Mouse (Mus musculus): Measurements from ENCODE around the gene Oard1.

The Oard1 gene

DNA sequence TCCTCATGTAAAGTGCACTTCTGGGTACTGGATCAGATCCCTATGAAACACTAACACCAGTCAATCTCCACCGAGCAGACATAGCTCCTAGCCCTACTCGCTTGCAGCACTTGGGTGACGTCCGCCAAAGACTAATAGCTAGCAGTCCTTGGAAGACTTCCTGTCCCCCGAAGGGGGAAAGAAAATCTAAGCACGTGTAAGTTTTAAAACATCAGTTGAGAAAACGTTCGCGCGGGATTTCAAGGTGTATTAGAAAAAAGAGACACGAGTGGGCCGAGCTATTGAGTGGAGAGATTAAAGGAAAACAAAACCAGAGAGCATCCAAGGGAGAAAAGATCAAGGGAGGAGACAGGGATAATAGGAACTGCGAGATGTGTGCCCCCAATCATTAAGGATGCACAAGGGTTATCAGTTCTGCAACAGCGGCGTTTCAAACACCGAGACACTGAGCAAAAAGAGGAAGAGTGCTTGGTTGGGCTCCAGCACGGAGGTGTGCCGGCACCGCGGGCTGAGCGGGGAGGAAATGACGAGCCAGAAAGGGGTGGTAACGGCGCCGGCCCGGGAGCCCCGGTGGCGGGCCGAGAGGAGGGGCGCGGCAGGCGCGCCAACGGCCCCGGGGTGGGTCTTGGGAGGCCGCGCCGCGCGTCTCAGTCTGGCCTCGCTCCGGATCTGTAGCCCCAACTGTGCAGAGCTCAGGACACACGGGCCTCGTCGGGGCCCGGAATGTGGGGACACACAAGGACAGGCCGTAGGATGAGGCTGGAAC lies 1.1 kb upstream of the Oard1 start:
- peak; percentile 83 to 88 for DNase-seq

DNA sequence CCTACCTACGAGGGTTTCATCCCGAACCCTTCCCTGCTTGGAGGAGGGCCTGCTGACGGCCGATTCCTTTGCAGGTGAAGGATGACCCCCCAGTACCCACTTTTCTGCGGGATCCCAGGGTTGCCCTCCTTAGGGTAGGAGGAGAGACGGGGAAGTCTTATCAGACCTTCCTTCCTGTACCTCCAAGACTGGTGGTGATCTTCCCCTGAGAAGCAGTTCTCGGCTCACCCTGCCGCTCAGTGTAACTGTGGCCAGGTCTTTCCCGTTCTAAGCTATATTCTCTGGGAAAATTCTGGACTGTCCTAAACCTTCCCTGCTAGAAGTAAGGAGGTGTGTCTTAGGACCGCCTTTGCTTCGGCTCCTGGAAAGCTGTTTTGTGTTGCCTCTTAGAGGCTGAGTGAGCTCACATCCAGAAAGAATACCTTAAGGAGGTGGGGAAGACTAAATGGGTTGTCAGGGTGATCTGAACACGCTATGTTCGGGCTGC lies 528 bp downstream of the Oard1 start:
- no peak for DNase-seq

DNA sequence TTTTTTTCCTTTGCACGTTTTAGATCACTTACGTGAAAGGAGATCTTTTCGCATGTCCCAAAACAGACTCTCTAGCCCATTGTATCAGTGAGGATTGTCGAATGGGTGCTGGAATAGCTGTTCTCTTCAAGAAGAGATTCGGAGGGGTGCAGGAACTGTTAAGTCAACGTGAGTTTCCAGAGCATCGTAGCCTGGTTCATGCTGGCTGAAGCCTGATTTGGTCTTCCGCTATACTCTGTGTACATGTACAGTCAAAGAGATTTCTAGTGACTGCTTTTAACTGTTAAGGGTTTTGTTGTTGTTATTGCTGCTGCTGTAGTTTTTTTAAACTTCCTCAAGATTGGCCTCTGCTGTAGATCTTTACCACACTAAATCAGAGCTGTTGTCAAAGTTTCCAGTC lies 1.4 kb downstream of the Oard1 start:
- no peak for DNase-seq

DNA sequence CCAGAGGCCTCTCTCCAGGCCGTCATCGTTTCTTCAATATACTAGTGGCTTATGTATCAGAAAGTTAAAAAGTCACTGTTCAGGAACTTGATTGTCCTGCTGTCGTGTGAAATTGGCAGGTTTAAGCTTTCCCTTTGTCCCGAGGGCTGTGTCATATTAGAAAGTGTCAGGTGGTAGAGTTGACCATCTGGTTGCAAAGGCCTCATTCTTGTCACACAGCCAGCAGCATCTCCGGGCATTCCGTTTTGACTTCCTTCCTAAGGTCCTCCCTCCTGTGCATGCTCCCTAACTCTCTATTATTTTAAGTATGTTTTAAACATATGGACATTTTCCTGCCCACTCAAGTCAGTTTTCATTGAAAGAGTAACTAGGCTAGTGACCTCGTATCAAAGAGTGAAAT lies 6.2 kb downstream of the Oard1 start:
- DNase-seq, result no peak

DNA sequence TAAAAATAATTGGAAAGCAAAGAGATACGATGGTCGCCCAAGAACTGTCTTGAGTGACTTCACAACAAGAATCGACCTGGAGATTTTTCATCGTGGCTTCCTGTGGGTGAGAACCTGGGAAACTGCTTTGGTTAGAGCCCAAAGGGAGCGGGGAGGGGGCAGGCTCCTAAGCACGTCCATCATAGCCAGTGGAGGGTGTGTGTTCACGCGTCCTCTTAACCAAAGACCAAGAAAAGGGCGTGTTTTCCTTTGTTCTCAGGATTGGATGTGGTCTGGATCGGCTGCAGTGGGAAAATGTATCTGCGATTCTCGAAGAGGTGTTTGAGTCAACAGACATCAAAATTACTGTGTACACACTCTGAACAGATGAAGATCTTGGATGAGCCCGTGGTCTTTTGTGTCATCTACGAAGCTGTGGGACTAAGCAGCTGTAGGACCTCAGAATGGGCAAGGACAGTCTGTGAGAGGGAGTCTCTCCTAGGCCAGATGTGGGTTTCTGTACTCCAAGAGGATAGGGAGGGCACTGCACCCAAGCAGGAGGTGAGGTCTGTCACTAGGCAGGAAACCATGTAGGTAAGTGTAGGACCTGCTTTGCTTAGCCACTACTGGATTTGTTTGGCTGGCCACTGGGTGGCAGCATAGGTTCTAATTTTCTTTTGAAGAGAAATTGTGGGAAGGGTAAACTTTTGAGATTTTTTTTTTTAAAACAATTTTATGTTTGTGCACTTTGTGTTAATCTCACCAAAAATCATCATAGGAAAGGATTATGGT lies 6.8 kb downstream of the Oard1 start:
- peak; percentile 73 to 80 for DNase-seq

DNA sequence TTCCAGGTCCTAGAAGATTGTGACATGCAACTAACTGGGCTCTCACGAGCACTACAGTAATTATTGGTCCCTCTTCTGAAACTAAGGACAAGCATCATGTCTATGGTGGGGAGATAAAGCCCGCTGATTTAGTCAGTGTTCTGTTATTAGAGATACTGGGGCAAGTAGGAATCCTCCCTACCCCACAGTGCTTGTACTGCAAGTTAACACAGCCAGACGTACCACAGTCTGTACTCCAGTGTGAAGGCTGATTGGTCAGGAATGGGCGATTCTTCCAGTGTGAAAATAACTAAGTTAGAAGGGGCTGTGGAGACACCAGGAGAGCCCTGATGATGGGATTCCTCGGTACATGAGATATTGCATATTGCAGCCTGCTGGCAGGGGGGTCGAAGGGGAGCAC lies 7.7 kb downstream of the Oard1 start:
- no peak for DNase-seq

DNA sequence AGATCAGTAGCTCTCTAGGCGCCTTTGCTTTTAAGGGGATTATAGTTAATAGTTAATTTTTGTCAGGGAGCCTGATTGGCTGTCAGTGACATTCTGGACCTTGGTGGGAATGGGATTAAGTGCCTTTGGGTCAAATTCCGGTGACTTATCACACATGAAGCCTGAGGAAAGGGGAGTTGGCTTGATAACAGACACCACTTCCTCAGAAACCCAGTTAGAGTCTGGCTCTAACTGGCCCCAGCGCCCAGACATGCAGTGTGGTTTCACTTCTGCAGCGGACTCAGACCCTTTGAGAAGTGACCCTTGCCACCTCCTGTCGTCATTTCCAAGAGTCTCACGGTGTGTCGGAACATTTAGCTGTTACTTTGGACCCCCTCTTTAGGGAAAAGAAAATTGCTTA lies 8.4 kb downstream of the Oard1 start:
- DNase-seq, result no peak

DNA sequence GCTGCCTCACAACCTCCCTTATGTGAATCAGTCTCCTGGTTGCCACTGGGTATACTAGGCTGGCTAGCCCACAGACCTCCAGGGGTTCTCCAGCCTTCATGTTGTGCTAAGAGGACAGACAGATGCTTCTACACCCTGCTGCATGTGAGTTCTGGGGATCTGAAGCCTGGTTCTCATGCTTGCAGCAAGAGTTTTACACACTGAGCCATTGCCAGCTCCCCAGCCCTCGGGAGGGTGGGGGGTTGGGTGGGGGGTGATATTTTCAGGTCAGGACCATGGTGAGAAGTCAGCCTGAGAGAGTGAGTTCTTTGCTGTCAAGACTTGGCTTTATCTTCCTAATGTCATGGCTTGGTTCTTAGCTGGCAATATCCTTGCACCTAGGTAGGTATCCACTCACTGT lies 9.0 kb downstream of the Oard1 start:
- DNase-seq, result no peak

DNA sequence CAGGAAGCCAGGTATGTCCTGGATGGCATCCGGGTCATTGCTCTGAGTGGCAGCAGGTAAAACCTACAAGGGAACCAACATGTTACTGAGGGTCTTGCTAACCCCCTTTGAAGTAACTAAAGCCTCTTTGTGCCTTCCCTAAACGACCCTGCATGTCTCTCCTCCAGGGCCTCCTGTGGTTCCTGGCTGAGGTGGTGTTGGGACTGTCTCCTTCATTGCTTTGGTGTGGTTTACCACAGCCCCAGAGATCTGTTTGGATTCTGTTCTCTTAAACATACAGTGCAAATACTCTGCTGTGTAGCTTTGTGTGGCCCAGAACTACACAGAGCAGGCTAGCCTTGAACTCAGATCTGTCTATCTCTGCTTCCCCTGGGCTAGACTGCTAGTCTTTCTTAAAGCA lies 9.8 kb downstream of the Oard1 start:
- DNase-seq, result no peak

DNA sequence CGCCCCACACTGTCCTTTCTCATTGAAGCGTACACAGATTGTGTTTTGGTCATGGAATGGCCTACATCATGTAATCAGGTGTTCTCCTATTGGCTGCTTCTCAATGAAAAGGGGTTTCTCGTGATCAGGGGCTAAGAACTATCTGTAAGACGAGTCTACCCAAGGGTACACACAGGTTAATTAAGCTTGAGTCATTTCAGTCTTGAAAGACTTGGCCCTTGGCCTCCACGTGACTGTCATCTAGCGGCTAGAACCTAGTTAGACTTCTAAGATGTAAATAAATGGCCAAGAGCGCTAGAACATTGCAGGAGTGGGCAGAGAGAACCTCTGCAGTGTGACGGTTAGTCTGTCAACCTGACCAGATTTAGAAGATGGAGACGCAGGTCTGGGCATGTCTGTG lies 14.4 kb downstream of the Oard1 start:
- no peak for DNase-seq

DNA sequence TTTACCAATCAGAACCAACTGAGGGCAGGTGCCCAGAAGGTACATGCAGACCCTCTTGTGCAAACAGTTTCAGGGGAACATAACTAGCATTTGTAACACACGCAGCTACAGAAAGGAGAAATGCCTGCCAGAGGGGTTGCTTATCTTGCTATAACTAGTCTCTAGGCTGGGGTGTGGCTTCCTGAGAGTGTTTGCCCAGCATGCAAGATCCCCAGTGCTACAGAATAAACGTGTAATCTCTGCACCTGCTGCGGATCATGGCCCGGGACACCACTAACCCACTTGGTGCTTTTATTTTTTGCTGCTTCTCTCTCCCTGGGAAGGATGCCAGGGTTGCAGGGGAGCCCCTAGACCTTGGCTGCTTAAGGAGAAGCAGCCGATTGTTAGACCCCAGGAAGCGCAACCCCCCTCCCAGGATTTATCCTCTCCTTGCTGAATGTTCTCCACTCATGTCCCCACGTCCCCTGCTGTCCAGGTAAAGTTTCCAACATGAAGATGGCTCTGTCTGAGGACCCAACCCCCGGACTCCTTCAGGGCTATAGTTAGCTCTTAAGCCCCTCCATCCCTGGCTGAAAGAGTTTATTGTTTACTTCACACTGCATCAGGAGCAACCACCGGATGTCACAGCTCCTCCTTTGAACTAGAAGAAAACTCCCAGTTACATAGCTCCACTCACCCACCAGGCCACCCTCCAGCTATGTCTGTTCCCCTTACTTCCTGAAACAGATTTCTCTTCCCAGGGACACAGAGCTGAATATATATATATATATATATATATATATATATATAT lies 16.2 kb downstream of the Oard1 start:
- DNase-seq, result peak; percentile 38 to 55

DNA sequence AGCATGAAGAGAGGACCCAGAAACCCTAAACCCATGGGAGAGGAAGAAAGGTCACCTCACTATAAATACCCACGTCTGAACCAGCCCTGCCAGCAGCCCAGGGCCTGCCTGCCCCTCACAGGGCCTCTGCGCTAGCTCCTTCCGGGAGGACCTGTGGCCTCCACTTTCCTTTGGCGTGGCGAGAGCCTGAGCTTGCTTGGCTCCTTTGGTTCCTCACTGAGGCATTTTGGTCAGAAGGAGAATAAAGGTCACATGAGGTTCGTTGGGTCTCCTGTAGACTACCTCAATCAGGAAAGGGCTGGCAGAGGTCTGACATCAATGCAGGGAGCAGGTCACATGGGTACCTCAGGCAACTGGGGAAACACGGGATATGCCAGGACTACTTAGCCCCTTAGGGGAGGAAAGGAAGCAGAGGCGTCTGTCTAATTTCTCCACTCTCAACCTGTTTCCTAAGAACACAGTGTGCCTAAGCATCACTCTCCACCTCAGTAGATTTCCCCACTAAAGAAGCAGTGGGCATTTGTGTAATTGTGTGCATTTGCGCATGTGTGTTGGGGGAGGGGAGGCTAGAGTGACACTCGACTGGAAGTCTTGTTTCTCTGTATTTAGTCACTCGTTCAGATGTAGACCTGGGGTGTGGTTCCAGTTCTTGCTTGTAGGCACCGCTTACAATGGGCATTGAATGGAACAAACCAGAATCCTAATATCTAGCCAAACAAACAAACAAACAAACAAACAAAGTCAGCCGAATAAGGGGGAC lies 17.4 kb downstream of the Oard1 start:
- DNase-seq, result peak in 1 of 2 experiments; percentile 25

DNA sequence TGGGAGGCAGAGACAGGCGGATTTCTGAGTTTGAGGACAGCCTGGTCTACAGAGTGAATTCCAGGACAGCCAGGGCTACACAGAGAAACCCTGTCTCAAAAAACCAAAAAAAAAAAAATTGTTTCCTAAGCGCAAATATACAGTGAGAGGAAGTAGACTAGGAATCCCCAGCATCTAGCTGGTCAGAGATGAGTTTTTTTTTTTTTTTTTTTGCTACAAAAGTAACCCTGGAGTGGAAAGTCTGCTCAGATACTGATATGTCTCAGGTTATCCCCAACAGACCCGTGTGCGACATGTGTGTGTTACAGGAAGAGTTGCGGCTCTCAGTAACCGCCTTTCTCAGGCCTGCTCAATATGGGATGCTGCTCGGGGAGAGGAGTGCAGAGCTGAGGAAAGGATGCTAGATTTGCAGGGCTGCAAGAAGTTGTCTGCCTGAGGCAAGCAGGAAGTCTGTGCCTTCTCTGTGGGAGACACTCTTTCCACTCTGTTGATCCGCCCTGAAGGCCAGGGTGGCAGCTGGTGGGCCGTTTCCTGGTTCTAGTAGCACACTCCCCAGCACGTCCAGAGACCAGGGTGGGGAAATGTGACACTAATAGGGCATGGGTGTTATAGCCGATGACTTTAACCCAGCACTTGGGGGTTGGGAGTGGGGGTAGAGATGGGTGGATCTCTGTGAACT lies 18.2 kb downstream of the Oard1 start:
- DNase-seq, result peak; percentile 48 to 63

DNA sequence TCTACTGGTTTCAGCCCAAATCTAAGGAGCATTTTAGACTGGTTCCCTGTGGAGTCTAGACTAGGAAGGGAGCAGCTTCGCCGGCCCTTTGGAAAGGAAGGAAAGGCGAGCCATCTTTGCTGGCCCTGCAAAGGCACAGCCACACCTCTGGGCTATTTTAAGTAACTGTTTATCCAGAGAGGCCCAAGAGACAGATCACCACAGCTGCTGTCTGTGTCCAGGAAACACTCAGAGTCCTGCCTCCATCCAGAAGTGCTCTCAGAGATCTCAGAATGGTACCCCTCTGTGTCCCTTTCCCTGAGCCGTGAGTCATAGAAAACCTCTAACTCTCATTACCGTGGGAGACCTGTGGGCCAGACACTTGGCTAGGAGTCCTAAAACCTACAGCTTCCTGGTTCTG lies 20.6 kb downstream of the Oard1 start:
- DNase-seq, result no peak

DNA sequence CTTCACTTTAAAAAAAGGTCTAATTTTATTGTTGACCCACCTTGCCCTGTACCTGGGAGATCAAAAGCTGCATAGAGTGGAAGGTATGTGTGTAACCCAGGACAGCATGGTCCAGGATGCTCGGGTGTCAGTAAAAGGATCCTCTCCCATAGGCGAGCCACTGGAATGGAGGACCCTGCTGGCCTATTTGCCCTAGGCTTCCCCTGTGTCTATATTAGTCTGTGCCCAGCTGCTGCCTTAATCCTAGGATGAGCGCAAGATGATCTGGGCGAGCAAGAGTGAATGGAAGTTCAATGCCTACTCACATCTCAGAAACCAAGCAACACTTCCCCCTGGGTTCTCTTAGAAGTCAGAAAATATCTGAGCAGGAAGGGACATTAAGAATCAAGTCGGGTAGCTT lies 21.2 kb downstream of the Oard1 start:
- no peak for DNase-seq

DNA sequence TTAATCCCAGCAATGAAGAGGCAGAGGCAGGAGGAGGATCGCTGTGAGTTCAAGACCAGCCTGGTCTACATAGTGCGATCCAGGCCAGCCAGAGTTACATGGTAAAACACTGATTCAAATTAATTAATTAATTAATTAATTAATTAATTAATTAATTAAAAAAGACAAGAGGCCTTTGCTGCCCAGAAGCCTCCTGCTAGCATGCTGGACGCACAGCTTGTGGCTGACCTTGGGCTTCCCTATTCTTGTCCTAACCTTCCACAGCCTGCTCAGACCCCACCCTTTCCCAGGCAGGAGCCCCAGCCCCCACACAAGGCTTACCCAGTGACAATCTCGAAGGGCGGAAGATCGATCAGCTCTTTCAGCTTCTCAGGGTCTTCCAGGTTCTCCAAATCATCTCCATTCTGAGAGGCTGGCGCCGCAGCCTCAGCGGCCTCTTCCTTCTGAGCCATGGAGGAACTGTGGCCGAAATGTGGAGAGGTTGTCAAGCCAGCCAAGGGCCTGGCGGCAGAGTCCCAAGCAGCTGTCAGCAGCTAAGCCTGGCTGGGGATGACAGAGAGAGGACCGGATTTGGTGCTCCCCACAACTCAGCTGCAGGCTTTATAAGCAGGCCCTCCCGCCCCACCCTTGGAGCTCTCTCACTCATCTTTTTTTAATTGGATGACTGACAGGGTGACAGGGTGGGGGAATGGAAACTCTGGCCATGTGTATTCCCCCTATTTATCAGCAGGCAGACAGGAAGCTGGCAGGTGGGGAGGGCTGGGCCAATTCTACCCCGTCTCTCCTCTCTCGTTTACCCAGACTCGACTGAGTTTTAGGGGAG lies 22.6 kb downstream of the Oard1 start, which contains the start of gene Apobec2:
Apobec2 (minus strand) TSS at position 773 of the 823 bp plus-strand sequence.
- no peak for DNase-seq

DNA sequence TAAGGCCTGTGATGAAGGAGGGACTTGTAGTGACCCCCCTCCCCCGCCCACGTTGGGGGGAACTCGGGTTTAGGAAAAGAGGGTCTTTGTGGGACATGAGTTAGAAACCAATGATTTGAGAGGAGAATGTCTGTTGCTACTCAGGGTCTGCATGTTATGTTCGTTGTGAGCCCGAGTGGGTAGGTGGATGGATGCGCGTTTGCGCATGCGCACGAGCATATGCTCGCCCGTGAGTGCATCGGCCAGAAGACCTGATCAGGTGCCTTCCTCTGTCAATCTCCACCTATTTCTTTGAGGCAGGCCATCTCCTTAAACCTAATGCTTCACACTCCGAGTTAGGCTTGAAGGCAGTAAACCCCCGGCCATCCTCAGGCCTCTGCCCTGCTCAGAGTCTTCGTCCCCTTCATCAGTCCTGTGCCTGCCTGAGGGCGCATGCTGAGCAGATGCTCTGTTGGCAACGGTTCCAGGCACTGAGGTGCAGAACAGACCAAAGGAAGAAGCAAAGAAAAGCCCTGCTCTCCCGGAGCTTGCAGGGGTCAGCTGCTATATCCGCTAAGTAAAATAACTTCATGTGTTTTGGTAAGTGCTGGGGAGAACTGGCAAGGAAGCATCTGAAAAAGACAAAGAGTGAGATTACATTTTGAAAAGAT lies 23.3 kb downstream of the Oard1 start:
- no peak for DNase-seq

DNA sequence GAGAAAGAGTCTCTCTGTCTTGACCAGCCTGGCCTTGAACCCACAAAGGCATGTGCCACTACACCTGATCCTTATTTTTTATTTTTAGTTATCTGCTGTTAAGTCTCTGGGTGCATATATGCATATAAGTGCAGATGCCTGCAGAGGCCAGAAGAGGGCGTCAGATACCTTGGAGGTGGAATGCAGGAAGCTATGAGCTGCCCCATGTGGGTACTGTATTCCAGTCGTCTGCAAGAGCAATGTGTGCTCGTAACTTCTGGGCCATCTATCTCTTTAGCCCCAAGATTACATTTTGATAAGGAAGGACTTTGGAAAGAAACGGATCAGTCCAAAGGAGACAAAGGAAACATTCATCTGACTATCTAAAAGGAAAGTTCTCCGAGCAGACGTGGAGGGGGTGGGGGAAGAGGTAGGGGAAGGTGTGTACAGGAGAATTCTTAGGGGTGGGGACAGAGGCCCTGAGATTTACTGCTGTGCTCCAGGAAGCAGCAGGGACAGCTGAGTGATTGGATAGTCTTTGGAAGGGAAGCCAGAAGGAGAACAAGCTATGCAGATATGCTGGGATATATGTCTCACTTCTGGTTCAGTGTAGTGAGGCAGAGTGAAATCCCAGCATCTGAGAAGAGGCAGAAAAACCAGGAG lies 24.0 kb downstream of the Oard1 start:
- no peak for DNase-seq

DNA sequence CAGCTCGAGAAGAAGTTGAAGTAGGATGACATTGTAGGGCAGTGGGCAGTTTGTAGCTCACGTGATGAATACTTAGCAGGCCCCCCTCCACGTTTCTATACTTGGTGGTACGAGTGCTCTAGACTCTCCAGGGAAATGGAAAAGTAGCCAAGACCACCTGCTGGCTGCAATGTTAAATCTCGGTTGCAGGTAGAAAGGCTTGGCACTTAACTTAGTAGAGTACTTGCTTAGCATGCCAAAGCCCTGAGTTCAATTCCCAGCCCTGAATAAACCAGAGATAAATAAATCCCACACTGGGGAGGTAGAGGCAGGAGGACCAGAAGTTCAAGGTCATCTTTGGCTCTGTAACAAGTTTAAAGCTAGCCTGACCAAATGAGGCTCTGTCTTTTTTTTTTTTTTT lies 24.7 kb downstream of the Oard1 start:
- DNase-seq, result no peak

DNA sequence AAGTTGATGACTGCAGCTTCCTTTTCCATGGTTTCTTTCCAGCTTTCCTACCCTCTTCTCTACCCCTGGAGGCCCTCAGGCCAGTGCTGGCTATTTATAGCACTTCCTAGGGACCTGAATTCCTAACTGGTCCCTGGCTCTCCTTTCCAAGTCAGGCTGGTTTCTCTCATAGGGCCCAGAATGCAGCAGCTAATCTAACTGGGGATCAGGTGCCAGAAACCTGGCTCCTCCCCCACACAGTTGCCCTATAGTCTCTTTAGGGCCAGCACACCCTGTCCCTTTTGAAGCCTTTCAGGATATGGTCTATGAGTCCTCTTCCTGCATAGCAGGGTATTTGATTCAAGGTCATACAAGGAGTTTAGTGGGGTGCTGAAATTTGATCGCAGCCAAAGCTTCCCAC lies 26.7 kb downstream of the Oard1 start:
- no peak for DNase-seq
